Mouse (Mus musculus) hindbrain, embryonic 10.5 days (tissue): ENCODE results near the gene Phkg2. TPM values are rescaled to one million over a fixed set of nuclear protein-coding genes. Genes with fewer than 3 reads are reported as not detected.
A peak's percentile ranks its signal among the peaks of the same experiment; 100 is the strongest.

Experiments used
- DNase-seq: peaks from one replicate; pipeline ENCODE4 v3.0.0-alpha.2; 2017; ENCODE audit warnings: low spot score
- H3K27ac ChIP-seq: fragments of 300-500 bp; sonication (generic); 2 replicates; pipeline ENCODE4 v1.5.1; 2016; ENCODE audit warnings: mild to moderate bottlenecking, moderate library complexity
- H3K27me3 ChIP-seq: fragments of 300-500 bp; sonication (generic); 2 replicates; pipeline ENCODE4 v1.6.1; 2016; ENCODE audit warnings: mild to moderate bottlenecking; ENCODE audit not compliant: poor library complexity, insufficient read depth, severe bottlenecking
- H3K36me3 ChIP-seq: fragments of 300-500 bp; sonication (generic); 2 replicates; pipeline ENCODE4 v1.6.1; 2016; ENCODE audit warnings: mild to moderate bottlenecking, moderate library complexity
- H3K4me1 ChIP-seq: fragments of 300-500 bp; sonication (generic); replicated peaks from 2 replicates; pipeline ENCODE4 v1.6.1; 2016; ENCODE audit warnings: mild to moderate bottlenecking
- H3K4me3 ChIP-seq: fragments of 300-500 bp; sonication (generic); 2 replicates; pipeline ENCODE4 v1.5.1; 2016; ENCODE audit warnings: mild to moderate bottlenecking, moderate library complexity
- H3K9me3 ChIP-seq: fragments of 300-500 bp; sonication (generic); 2 replicates; pipeline ENCODE4 v1.6.1; 2016; ENCODE audit warnings: mild to moderate bottlenecking, moderate library complexity
- WGBS: fragments of 180-500 bp; shearing (Covaris S2); methylation state at CpG from one replicate; pipeline ENCODE4 v1.1.7; 2016; 5-methylcytosine and 5-hydroxymethylcytosine counted together
- polyA plus RNA-seq: library from polyadenylated mRNA; unstranded; fragments of >200 nt; fragmentation: Nextera tagmentation; extraction: Ambion mirVana; gene quantifications from 2 replicates; pipeline ENCODE4 v1.2.1, GENCODE M21; 2016

Phkg2 gene
- polyA plus RNA-seq, 1 experiment from 2014 or later: 54.1 TPM

DNA sequence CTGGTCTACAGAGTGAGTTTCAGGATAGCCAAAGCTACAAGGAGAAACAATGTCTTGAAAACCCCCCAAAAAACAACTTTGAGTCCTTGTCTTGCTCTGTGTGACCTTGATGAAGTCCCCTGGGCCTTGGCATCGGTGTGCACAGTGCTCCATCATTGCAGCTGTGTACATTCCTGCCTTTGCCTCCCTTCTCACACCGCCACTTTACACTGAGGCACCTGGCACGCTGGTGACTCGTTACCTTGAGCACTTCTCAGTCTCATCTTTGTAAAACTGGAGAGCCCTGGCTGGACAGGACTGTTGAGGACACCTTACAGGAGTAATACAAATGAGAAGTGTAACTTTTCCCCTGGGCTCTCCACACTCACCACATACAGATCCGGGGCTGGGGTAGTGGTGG is 14.1 kb downstream of the Phkg2 start:
- Histone ChIP-seq H3K4me3 (peak overlapping the region; percentile 92), H3K27me3 (no peaks in the 10 kb centered on the region), H3K27ac (peak overlapping the region; percentile 90), H3K9me3 (no peaks in the 10 kb centered on the region), H3K36me3 (peaks cover 64% of the 10 kb centered on the region), H3K4me1 (peaks cover 22% of the 10 kb centered on the region)
- no peak for DNase-seq
- 76% methylated on average over 5 of the region's 5 CpGs for WGBS

DNA sequence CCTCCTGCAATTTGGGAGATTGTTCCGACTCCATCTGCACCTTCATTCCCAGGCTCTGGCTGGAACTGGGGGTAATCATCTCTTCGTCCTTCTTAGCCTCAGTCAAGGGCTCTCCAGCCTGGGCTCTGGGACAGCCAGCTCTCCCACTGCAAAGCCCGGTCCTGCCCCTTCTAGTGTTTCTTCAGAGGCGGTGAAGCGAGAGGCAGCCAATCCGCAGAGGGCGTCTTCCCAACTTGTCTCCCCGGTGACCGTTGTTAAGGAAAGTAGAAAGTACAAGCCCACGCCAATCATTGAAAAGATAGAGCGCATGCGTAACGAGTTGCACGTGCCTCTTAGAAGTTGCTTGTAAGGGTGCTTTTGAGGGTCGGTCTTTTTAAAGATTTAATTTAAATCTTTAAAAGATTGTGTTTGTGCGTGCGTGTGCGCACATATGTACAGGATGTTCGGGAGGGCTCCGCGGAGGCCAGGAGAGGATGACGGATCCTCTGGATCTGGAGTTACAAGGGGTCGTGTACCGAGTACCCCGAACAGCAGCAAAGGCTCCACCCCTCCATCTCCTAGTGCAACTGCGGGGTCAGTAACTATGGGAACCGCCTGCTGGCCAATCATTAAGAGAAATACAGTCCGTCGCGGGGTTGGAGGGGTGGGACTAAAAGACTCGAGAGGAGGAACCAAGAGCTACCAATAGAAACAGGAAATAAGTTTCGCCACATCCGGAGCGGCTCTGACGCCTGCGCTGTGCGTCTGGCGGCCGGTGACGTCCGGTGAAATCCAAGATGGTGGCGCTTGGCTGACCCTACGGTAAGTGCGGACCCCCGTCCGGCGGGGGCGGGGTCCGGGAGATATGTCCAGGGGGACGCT is 15.1 kb downstream of the Phkg2 start, which contains the start of the genes Ccdc189 and Rnf40:
TSS of gene Ccdc189 (minus strand) at position 585 of the 861 bp plus-strand sequence.
TSS of gene Rnf40 (plus strand) at position 757 of the 861 bp plus-strand sequence.
- WGBS: under 1% methylated on average over 50 of the region's 50 CpGs
- H3K27me3 ChIP-seq: no peaks in the 10 kb centered on the region
- no peaks in the 10 kb centered on the region for H3K9me3 ChIP-seq
- peak; percentile 96 for DNase-seq
- peak within 1 kb of the TSS; percentile 92 for H3K4me3 ChIP-seq
- H3K4me1 ChIP-seq: peaks cover 22% of the 10 kb centered on the region
- H3K36me3 ChIP-seq: peaks cover 64% of the 10 kb centered on the region
- H3K27ac ChIP-seq: peak within 1 kb of the TSS; percentile 90

DNA sequence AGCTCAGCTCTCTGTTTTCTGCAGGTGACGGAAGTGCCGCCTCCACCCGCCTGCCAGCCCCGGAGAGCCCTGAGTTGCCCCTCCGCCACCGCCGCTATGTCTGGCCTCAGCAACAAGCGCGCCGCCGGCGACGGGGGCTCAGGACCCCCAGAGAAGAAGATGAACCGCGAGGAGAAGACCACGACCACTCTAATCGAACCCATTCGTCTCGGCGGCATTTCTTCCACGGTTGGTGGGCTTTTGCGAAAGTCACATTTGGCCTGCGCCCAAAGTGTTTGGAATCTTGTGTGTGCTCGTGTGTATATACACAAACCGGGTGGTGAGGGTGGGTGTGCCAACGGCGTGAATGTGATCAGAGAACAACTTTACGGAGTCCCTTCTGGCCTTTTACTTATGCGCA is 15.8 kb downstream of the Phkg2 start:
- WGBS: 7% methylated on average over 29 of the region's 29 CpGs
- H3K36me3 ChIP-seq: peaks cover 64% of the 10 kb centered on the region
- H3K4me3 ChIP-seq: peak overlapping the region; percentile 92
- peak overlapping the region; percentile 90 for H3K27ac ChIP-seq
- H3K4me1 ChIP-seq: peaks cover 22% of the 10 kb centered on the region
- H3K9me3 ChIP-seq: no peaks in the 10 kb centered on the region
- H3K27me3 ChIP-seq: no peaks in the 10 kb centered on the region
- no peak for DNase-seq

DNA sequence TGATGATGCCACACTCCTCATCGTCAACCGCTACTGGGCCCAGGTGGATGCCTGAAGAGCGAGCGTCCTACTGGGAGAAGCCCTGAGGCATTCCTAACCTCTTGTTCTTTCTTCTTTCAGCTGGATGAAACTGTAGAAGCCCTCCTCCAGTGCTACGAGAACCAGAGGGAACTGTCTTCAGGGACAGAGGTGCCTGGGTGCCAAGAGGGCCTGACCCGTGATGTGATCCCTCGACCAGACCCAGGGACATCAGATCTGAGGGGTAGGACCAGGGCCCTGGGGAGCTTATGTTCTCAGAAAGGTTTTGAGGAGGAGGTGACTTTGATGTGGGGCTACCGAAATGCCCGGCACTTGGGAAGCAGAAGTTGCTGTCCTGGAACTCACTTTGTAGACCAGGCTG is 16.5 kb downstream of the Phkg2 start:
- DNase-seq: no peak
- WGBS: 94% methylated on average over 9 of the region's 9 CpGs
- H3K27ac ChIP-seq: no peak overlapping the region
- H3K36me3 ChIP-seq: peaks cover 64% of the 10 kb centered on the region
- H3K27me3 ChIP-seq: no peaks in the 10 kb centered on the region
- H3K4me3 ChIP-seq: peak overlapping the region; percentile 92
- H3K4me1 ChIP-seq: peaks cover 22% of the 10 kb centered on the region
- no peaks in the 10 kb centered on the region for H3K9me3 ChIP-seq

DNA sequence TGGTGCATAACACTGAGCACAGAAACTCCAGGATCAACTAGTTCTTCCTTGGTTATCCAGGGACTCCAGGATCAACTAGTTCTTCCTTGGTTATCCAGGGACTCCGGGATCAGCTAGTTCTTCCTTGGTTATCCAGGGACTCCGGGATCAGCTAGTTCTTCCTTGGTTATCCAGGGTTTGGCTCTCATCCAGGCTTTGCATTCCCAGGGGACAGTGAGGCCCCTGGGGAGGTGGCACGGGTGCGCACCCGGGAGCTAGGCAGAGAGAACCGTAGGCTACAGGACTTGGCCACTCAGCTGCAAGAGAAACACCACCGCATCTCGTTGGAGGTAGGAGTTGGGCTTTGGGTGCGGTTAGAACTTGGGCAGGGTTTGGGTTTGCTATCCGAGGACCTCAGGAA is 18.0 kb downstream of the Phkg2 start:
- DNase-seq: no peak
- H3K4me1 ChIP-seq: peaks cover 22% of the 10 kb centered on the region
- H3K4me3 ChIP-seq: no peak overlapping the region
- 95% methylated on average over 10 of the region's 10 CpGs for WGBS
- H3K27me3 ChIP-seq: no peaks in the 10 kb centered on the region
- peaks cover 69% of the 10 kb centered on the region for H3K36me3 ChIP-seq
- no peak overlapping the region for H3K27ac ChIP-seq
- H3K9me3 ChIP-seq: no peaks in the 10 kb centered on the region

DNA sequence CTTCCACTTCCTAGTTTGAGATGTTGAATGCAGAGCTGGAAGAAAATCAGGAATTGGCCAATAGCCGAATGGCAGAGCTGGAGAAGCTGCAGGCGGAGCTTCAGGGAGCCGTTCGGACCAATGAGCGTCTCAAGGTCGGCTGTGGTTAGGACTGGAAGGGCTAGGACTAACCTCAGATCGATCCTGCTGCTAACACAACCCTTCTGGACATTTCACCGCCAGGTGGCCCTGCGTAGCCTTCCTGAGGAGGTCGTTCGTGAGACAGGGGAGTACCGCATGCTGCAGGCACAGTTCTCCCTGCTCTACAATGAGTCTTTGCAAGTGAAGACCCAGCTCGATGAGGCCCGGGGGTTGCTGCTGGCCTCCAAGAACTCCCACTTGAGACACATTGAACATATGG is 19.4 kb downstream of the Phkg2 start:
- Histone ChIP-seq H3K27me3 (no peaks in the 10 kb centered on the region), H3K9me3 (no peaks in the 10 kb centered on the region), H3K4me1 (peaks cover 12% of the 10 kb centered on the region), H3K4me3 (no peak overlapping the region), H3K27ac (no peak overlapping the region), H3K36me3 (peaks cover 82% of the 10 kb centered on the region)
- WGBS: 92% methylated on average over 14 of the region's 14 CpGs
- DNase-seq: no peak

DNA sequence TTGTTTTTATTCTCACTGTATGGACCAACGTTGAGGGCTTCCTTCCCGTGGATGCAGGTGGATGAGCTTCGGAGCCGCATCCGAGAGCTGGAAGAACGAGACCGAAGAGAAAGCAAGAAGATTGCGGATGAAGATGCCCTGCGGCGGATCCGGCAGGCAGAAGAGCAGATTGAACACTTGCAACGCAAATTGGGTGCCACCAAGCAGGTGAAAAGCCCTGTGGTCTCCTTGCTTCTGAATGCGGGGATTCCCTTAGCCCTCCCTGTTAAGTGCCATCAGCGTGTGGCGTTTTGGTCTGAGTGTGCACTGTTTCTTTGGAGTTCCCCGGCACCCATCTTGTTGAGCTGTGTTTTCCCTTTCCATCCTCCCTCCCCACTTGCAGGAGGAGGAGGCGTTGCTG is 23.6 kb downstream of the Phkg2 start:
- Histone ChIP-seq H3K4me1 (no peaks in the 10 kb centered on the region), H3K4me3 (no peak overlapping the region), H3K9me3 (no peaks in the 10 kb centered on the region), H3K27ac (no peak overlapping the region), H3K27me3 (no peaks in the 10 kb centered on the region), H3K36me3 (peaks cover 100% of the 10 kb centered on the region)
- DNase-seq: no peak
- 97% methylated on average over 17 of the region's 17 CpGs for WGBS

DNA sequence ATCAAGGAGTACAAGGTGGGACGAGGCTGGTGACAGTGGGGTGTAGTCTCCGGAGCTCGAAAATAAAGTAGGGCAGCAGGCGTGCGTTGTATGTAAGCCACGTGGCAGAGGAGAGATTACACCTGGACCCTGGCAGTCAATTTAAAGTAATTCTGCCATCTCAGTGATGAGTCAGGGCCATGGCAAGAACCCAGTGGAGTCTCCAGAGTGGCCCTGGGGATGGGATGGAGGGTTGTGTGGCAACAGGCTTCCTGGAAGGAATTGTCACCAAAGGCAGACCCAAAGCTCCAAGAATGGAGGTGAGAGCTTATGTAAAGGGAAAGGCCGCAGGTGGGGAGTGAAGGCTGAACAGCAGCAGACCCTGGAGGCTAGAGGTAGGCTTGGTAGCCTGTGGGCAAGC is 27.5 kb downstream of the Phkg2 start:
- Histone ChIP-seq H3K36me3 (peaks cover 100% of the 10 kb centered on the region), H3K27ac (no peak overlapping the region), H3K9me3 (no peaks in the 10 kb centered on the region), H3K4me3 (no peak overlapping the region), H3K27me3 (no peaks in the 10 kb centered on the region), H3K4me1 (no peaks in the 10 kb centered on the region)
- WGBS: 97% methylated on average over 7 of the region's 7 CpGs
- no peak for DNase-seq

DNA sequence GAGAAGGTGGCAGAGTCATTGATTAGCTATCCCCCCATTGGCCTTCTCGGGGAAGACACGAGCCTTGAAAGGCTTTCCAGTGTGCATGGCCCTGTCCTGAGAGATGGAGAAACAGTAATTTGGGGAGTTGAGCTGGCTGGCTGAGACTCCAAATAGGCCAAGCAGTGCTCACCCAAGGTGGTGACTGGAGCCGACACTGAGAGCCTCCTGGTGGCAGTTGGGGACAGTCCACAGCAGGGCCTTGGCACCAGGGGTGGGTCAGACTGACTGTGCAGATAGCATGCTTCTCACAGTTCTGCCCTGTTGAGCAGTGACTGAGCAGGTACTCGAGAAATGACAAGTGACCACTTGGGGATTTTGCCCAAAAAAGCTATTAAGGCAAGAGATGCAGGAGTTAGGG is 28.6 kb downstream of the Phkg2 start:
- H3K27ac ChIP-seq: no peak overlapping the region
- no peak overlapping the region for H3K4me3 ChIP-seq
- no peaks in the 10 kb centered on the region for H3K4me1 ChIP-seq
- no peak for DNase-seq
- H3K27me3 ChIP-seq: no peaks in the 10 kb centered on the region
- H3K9me3 ChIP-seq: no peaks in the 10 kb centered on the region
- H3K36me3 ChIP-seq: peaks cover 100% of the 10 kb centered on the region
- WGBS: 92% methylated on average over 4 of the region's 4 CpGs

DNA sequence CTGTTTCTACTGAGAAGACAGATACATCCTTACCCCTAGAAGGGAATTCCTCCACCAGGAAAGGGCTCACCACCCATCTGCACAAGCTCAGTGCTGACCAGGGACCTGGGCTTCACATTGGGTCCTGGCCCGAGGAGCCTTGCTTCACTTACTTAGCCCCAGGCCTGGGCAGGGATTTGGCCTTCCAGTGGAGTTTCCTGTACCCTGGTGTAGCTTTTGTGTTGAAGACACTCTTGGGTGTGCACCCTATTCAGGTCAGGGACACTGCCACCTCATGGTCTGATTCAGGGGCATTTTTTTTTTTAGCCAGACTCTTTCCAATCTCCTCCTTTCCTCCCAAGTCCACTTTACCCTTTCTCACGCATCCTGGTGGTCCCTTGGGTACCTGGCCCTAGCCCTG is 29.8 kb downstream of the Phkg2 start:
- H3K36me3 ChIP-seq: peaks cover 100% of the 10 kb centered on the region

DNA sequence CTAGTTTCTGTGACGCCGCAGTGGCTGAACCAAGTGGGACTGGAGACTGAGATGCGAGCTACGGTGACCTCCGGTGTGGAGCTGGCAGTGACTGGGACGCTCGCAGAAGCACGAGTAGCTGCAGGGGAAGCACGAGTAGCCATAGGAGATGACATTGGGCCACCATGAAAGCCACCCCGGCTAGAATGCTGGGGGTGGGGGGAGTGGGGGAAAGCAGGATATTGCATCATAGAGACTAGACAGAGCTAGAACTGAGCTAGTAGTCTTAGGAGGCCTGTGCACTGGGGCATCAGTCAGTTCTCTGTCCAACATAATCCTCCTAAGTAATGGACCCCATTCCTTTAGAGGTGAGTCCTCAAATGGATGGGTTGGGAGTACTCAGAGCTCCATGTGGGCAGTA is 31.1 kb downstream of the Phkg2 start:
- Histone ChIP-seq H3K27ac (no peak overlapping the region), H3K9me3 (no peaks in the 10 kb centered on the region), H3K4me1 (no peaks in the 10 kb centered on the region), H3K27me3 (no peaks in the 10 kb centered on the region), H3K36me3 (peaks cover 100% of the 10 kb centered on the region), H3K4me3 (no peak overlapping the region)
- DNase-seq: no peak
- 89% methylated on average over 10 of the region's 10 CpGs for WGBS

More for the DNA sequence above, 29.8 kb downstream of the Phkg2 start:
- Histone ChIP-seq H3K27ac (no peak overlapping the region), H3K9me3 (no peaks in the 10 kb centered on the region), H3K4me3 (no peak overlapping the region), H3K27me3 (no peaks in the 10 kb centered on the region), H3K4me1 (no peaks in the 10 kb centered on the region)
- DNase-seq: no peak
- WGBS: 89% methylated on average over 2 of the region's 2 CpGs

DNA sequence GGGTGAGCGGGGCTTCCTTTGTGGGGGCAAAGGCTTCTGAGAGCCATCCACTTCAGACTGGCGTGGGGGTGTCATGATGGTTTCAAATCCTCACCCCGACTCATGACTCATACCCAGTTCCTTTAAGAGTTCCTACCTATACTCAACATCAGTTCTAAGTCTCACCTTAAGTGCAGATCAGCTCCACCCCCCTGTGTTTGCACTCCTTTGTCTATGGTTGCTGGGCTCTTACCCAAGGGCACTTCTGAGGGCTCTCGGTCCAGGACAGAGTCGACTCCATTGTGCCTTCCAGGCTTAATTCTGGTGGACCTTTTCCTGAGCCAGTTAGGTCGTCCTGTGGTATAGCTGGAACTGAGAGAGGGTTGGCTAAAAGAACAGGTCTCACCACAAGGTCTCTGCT is 34.0 kb downstream of the Phkg2 start:
- Histone ChIP-seq H3K9me3 (0 out of 2 replicates have a peak, but pooled peaks cover 3% of the 10 kb centered on the region), H3K4me3 (no peak overlapping the region), H3K27ac (no peak overlapping the region), H3K36me3 (peaks cover 100% of the 10 kb centered on the region), H3K4me1 (no peaks in the 10 kb centered on the region), H3K27me3 (no peaks in the 10 kb centered on the region)
- DNase-seq: no peak
- 87% methylated on average over 6 of the region's 6 CpGs for WGBS

DNA sequence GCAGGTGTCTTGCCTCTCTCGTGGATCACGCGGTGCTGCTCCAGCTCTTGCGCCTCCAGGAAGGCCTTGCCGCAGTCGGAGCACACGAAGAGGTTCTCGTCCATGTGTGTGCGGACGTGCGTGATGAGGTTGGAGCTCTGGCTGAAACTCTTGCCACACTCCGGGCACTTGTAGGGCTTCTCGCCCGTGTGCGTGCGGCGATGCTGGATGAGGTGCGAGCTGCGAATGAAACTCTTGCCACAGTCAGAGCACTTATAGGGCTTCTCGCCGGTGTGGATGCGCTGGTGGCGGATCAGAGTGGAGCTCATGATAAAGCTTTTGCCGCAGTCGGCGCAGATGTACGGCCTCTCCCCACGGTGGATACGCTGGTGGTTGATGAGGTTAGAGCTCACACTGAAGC is 37.9 kb downstream of the Phkg2 start:
- DNase-seq: no peak
- no peaks in the 10 kb centered on the region for H3K27me3 ChIP-seq
- peaks cover 77% of the 10 kb centered on the region for H3K36me3 ChIP-seq
- 97% methylated on average over 29 of the region's 29 CpGs for WGBS
- 0 out of 2 replicates have a peak, but pooled peaks cover 3% of the 10 kb centered on the region for H3K9me3 ChIP-seq
- H3K4me1 ChIP-seq: peaks cover 20% of the 10 kb centered on the region
- no peak overlapping the region for H3K27ac ChIP-seq
- no peak overlapping the region for H3K4me3 ChIP-seq
